Mouse (Mus musculus) frontal cortex, adult (tissue): ENCODE results near the gene Sfpq.

Experiments
- ATAC-seq: cut with Nextera tagmentation; 2 replicates; pipeline ENCODE4 v1.9.2; 2017; ENCODE audit warnings: mild to moderate bottlenecking, moderate library complexity, mixed read lengths; ENCODE audit not compliant: low TSS enrichment

Gene Sfpq

DNA sequence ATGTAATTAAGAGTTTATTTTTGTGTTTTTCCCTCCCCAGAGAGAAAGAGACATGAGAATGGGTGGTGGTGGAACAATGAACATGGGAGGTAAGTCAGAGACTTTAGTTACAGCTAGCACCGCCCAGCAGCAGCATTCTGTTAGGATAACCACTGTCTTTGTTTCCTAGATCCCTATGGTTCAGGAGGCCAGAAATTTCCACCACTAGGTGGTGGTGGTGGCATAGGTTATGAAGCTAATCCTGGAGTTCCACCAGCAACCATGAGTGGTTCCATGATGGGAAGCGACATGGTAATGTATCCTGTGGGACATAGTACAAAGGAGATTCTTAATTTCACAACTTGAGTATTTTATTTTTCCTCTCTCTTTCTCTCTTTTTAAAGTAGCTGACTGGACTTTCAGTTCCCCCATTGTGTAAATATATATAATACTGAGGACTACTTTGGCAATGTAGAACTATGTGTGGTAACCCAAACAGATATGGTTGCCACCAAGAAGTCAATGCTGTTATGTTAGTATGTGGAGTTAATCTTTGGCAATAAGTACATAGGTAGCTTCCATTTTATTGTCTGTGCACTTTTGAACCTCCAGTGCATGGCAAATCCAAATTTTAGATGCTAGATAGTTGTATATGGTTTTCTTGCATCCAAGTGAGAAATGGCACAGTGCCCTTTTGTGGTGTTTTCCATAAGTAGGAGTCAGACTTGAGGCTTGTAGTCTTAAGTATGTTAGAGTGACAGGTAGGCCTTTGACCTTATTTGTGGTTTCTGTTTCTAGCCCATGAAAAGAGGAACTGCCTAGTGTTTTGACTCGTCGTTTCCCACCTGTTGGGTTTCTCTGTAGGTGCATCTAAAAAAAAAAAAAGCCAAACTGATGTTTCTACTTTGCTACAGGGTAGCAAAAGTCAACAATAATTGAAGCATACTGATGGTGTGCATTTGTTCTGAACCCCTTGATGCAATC is 6.4 kb downstream of the Sfpq start:
- 0 out of 2 replicates have a peak, but pooled peaks have one; percentile 38 for ATAC-seq

DNA sequence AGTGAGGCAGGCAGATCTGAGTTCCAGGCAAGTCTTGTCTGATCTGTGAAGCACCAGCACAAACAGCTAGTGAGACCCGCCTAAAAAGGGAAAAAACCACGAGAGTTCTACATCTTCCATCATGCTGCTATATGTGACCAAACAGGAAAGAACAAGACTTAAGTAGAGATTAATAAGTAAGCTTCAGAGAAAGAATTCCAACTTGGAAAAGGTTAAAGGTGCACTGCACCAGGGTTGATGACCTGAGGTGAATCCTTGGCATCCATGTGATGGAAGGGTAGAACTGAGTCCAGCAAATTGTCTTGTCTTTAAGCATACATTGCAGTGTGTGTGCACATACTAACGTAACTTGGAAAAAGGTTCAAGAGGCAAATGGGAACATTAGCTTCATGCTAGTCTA is 16.0 kb downstream of the Sfpq start:
- ATAC-seq = no peak

DNA sequence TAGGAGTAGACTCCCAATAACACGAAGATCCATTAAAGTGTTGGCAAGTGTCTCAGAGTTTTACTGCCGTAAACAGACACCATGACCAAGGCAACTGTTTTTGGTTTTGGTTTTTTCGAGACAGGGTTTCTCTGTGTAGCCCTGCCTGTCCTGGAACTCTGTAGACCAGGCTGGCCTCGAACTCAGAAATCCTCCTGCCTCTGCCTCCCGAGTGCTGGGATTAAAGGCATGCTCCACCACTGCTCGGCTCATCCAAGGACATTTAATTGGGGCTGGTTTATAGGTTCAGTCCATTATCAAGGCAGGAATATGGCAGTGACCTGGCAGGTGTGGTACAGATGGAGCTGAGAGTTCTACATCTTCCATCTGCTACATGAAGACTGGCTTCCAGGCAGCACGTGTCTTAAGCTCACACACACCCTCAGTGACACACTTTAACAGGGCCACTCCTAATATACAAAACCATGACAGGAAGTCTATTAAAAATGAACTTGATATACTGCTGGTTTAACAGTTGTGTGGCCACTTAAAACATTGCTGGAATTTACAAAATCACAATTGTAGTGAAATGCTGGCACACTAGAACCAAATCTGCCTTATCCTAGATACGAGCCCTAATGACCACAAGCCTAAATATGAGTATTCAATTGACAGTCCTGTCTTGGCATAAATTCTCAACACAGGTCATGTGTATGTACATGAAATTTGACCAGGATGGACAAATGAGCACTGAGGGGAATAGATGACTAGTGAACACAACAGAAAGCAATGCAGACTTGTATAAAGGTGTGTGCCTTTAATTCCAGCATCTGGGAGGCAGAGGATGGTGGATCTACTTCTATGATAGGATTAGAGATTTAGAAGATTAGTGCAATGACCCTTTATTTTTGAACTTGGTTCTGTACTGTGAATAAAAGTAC is 17.0 kb downstream of the Sfpq start:
- ATAC-seq = no peak

- ATAC-seq = no peak
Measured at GRCm38 (mm10) chr4:127038828-127039349, 17.8 kb downstream of the Sfpq start.

DNA sequence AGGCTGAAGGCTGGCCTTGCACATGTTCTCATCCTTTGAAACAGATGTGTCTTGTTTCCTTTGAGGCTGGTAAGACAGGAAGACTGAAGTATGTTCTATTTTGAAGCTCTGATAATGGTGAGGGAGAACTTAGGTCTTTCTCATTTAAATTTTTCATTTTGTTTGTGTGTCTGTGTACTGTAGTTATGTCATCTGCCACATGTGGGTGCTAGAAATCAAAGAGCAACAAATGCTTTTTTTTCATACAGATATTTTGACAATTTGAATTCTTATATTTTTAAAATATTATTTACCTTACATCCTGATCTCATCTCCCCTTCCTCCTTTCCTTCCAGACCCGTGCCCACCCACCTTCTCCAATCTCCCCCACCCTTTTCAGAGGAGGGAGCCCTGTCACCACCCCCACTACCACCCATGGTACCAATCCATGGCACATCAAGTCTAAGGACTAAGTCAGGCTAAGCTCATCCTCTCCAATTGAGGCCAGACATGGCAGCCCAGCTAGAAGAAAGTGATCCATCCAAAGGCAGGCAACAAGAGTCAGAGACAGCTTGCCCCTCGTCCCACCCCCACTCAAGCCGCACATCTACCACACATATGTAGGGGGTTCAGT is 18.9 kb downstream of the Sfpq start:
- no peak for ATAC-seq

DNA sequence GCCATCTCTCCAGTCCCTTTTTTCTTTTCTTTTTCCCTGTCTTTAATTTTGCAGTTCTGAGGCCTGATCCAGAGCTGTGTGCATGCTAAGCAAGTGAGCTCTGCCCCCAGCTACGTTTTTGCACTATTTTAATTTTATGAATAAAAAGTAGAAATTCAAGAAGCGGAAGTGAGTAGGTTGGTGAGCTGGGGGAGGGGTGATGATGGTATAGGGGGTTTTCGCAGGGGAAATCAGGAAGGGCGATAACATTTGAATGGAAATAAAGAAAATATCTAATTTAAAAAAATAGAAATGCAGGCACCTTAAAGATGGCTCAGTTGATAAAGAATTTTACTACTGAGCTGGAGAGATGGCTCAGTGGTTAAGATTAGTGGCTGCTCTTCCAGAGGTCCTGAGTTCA is 22.4 kb downstream of the Sfpq start:
- no peak for ATAC-seq

DNA sequence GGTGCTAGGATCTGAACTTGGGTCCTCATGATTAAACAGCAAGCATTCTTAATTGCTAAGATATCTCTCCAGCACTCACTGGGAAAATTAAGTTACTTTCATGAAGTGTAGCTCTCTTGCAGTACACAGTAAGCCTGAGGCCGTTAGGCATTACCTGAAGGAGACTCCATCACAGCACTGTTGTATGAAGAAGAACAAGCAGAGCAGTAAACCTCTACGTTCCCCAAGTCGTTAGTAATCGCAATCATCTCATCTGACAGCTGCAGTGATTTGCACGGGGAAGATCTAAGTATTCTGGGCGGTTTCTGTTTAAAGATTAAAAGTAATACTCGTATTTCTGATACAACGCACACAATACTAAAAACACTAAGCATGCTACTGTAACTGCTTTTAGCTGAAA is 30.0 kb downstream of the Sfpq start:
- ATAC-seq = no peak

DNA sequence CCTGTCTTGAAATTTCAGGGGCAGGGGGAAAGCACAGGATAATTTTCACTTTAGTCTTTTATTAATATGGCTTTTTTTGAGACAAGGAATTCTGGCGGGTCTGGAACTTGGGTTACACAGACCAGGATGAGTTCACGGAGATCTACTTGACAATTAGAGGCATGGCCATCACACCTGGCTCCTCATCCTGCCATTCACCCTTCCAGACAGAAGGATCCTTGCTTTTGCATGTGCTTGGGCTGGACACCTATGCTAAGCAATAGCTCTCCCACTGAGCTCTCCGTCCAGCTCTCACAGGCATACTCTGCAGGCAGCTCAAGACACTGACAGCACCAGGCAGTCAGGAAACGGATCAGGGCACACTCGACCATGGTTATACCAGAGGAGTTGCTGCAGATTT is 31.9 kb downstream of the Sfpq start:
- ATAC-seq = no peak

DNA sequence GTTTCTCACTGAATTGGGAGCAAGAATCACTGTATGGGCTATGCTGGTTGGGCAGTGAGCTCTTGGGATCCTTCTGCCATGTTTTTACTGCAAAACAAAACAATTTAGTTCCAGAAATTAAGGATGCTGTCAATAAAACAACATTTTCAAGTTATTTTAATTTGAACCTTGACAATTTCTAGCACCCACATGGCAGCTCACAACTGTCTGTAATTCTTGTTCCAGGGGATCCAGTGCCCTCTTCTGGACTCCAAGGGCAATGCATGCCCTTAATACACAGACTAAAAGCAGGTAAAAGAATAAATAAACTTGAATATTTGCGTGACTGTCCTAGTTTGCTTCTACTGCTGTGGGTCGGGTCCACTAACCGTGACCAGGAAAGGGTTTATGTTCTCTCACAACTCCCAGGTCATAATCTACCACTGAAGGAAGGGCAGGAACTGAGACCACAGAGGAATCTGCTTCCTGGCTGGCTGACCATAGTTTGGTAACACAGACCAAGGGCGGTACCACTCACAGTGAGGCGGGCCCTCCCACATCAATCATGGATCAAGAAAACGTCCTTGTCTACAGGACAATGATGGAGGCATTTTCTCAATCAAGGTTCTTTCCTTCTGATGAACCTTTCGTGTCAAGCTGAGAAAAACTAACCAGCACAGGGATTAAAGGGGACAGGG is 33.5 kb downstream of the Sfpq start:
- ATAC-seq = no peak

DNA sequence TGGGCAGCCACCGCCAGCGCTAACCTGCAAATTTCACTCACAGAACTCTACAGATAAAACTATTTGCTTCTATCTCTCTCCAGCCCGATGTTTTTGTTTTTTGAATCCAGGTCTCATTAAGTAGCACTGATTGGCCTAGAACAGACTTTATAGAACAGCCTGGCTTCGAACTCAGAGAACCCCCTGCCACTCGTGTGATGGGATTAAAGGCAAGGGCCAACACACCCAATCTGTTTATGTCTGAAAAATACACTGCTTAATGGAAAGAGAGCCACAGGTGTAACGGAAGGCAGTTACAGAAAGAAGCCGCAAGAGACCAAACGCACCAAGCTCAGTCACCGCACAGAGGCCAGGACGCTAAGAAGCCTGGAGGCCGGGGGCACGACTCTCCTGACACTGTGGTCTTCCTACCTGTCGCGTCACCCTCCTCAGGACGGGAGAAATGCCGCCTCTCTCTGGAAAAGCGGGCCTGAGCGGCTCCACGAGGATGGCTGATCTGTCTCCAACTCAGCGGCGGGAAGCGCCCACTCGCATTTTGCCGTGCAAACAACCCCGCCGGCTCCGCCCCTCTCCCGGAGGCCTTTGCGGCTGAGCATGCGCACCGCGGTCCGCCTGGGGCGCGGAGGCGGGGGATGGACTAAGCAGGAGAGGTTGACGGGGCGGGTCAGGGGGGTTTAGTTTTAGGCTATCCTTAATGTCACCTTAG is 39.6 kb downstream of the Sfpq start, which contains the start of gene Zmym1:
TSS of gene Zmym1 (minus strand) at position 568 of the 706 bp plus-strand sequence.
- ATAC-seq = peak; percentile 97

GRCm38 (mm10) chr4:127064051-127064450 is 42.9 kb downstream of the Sfpq start:
- ATAC-seq = no peak

DNA sequence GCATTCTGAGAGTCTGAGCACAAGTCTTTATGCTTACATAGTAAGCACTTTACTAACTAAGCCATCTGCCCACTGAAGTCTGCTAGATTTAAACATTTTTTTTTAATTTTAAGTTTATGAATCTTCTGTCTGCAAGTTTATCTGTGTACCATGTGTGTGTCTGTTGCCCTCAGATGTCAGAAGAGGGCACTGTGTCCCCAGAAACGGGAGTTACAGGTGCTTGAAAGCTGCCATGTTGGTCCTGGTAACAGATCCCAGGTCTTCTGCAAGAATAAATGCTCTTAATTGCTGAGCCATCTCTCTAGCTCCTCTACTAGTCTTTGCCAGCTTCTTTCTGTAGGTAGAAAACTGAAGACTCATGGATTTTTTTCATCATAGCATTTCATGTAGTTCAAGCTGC is 53.8 kb downstream of the Sfpq start:
- no peak for ATAC-seq

DNA sequence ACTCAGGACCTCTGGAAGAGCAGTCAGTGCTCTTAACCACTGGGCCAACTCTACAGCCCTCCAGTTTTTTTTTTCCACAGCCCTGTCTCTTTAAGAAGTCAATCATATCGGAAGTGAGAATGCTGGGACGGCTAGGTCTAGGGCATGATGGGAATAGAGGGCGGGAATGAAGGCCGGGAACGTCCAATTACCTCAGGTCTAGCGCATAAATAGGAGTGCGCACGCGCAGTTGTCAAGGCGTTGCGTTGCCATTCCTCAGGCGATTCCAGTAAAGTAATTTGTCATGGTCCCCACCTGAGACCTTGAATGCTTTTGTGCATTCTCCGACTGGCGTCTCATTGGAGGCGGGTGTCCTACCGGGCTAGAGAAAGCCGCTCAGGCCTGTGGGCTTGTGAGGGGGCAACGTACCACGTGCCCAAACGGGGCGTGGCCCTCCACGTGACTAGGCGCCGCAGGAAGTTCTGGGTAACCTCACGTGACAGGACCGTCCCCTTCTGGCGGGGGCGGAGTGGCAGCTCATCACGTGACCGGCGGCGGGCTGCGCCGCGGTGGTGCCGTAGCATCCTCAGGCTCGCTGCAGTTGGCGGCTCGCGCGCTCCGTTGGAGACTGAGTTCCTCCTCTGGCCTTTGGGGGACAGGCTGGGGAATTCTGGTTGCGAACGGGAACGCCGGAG is 55.9 kb downstream of the Sfpq start, which contains the start of gene Zmym6:
TSS of gene Zmym6 (plus strand) at position 509 of the 674 bp plus-strand sequence.
- ATAC-seq = peak; percentile 97

DNA sequence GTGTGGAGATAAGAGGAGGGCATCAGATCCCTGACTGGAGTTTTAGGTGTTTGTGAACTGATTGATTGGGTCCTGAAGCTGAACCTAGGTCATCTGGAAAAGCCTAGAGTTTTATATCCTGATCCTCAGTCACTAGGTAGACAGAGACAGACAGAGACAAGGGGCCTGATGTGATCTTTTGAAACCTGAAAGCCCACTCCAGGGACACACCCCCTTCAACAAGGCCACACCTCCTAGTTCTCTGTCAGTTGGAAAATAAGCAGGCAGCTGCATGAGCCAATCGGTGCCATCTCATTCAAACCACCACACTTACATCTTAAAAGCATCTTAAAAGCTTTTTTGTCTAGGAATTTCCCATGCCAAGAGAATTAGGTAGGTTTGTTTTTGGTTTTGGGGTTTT is 59.7 kb downstream of the Sfpq start:
- ATAC-seq = no peak

DNA sequence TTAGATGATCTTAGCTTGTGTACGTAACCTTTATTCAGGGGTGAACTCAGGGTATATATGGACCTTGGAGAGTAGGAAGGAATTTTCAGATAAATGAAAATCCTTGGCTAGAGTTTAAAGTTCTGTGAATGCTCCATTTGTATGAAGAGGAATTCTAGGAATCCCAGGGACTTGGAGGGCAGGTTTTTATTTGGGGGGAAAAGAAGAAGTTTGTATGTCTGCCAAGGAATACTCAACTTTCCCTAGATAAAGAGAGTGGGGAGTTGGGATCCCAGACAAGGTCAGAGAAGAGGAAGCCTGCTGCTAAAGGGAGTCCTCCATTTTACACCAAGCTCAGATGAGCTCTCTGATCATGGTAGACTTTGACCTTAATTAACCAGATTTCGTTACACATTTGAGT is 62.0 kb downstream of the Sfpq start:
- no peak for ATAC-seq

DNA sequence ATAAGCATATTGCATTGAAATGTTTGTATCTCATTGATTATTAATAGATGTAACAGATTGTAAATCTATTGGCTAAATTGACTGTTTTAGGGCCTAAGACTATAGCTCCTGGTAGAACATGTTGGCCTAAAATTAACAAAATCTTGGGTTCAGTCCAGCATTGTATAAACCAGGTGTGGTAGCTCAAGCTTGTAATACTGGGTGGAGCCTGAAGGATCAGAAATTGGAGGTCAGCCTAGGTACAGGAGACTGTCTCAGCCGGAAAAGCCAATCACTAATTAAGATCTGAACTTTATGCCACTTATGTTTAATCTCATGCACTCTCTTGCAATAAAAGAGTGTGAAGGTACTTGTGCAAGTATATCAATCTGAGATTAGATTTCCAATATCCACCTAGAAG is 64.6 kb downstream of the Sfpq start:
- no peak for ATAC-seq
